Mouse (Mus musculus) small intestine, adult 2 months (tissue): ENCODE data around the gene Aff3. TPM values are rescaled to one million over a fixed set of nuclear protein-coding genes. Genes with fewer than 3 reads are reported as not detected.

Experiments used
- H3K27ac ChIP-seq: fragments of 200-500 bp; 2 replicates; pipeline ENCODE4 v1.5.1; 2012; ENCODE audit warnings: low read depth, low read length, control low read depth, inconsistent platforms; ENCODE audit not compliant: insufficient read depth
- H3K27me3 ChIP-seq: fragments of 200-500 bp; 2 replicates; pipeline ENCODE4 v1.6.1; 2012; ENCODE audit warnings: mild to moderate bottlenecking, moderate library complexity, low read length, inconsistent platforms; ENCODE audit not compliant: control insufficient read depth, insufficient read depth
- H3K36me3 ChIP-seq: fragments of 200-500 bp; 2 replicates; pipeline ENCODE4 v1.6.1; 2012; ENCODE audit warnings: mild to moderate bottlenecking, low read length, control low read depth, inconsistent platforms; ENCODE audit not compliant: control insufficient read depth, insufficient read depth
- H3K4me1 ChIP-seq: fragments of 200-500 bp; 2 replicates; pipeline ENCODE4 v1.6.1; 2012; ENCODE audit warnings: low read length, inconsistent platforms, mixed read lengths; ENCODE audit not compliant: control insufficient read depth, insufficient read depth, insufficient read length
- H3K4me3 ChIP-seq: fragments of 200-500 bp; 2 replicates; pipeline ENCODE4 v1.5.1; 2012; ENCODE audit warnings: low read depth, mild to moderate bottlenecking, control low read depth, inconsistent platforms, low read length, moderate library complexity
- CTCF ChIP-seq: fragments of 200-500 bp; IDR thresholded peaks from 2 replicates; pipeline ENCODE4 v1.5.1; 2012; ENCODE audit warnings: low read depth, mild to moderate bottlenecking, control low read depth, inconsistent platforms, low read length, moderate library complexity, mixed read lengths; ENCODE audit not compliant: insufficient replicate concordance, insufficient read length; ENCODE audit errors: extremely low read depth
- POLR2A ChIP-seq: fragments of 200-500 bp; IDR thresholded peaks from 2 replicates; pipeline ENCODE4 v1.6.1; 2012; ENCODE audit warnings: low read depth, mild to moderate bottlenecking, control low read depth, inconsistent platforms, low read length, moderate library complexity
- WGBS: fragments of 180-500 bp; shearing (Covaris S2); methylation state at CpG from one replicate; pipeline ENCODE4 v1.1.7; 2018; 5-methylcytosine and 5-hydroxymethylcytosine counted together
- polyA plus RNA-seq: library from polyadenylated mRNA; depleted of rRNA; stranded (reverse); fragments of >200 nt; gene quantifications from 2 replicates; pipeline ENCODE4 v1.2.3, GENCODE M21; 2012

Aff3 gene
- polyA plus RNA-seq, 1 experiment: 1.5 TPM

DNA sequence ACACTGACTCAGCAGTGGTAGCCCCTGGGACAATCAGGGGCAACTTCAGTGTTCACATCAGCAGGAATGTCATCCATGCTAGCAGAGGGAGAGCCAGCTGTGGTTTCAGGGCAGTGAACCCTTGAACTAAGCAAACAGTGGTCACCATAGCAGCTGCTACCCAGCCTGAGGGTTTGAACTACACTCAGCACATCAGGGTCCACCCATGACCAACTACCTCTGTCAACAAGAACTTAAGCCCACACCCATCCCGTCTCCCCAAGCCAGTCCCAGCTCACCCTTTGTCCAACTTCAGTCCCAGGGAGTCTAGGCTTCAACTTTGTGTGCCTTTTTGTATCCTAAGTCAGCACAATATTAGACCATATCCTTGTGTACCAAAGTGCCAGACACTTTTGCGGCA lies 176.9 kb downstream of the Aff3 start:
- Histone ChIP-seq H3K27me3 (no peaks in the 10 kb centered on the region), H3K4me3 (no peak overlapping the region), H3K27ac (no peak overlapping the region), H3K36me3 (no peaks in the 10 kb centered on the region), H3K4me1 (no peaks in the 10 kb centered on the region)
- TF ChIP-seq CTCF (no peak), POLR2A (no peak)
- WGBS: 70% methylated on average over 2 of the region's 2 CpGs

DNA sequence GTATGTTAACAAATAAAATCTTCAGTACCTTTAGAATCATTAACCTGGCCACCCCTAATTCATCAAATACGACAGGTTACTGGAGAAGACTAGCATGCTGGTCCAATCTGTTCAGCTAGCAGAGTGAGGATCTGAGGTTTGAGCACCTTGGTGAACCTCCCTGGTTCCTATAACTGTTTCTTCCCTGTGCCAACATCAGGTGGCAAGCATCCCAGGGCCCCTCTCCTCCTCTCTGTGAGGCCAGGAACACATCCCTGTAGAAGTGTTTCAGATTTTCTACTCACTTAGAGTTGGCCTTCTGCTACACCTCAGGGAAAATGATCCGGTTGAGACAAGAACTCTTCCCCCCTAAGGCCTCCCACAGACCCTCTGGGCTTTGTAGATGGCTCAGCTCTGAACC lies 181.6 kb downstream of the Aff3 start:
- 62% methylated on average over 2 of the region's 2 CpGs for WGBS
- H3K36me3 ChIP-seq: no peaks in the 10 kb centered on the region
- H3K27me3 ChIP-seq: no peaks in the 10 kb centered on the region
- H3K4me1 ChIP-seq: no peaks in the 10 kb centered on the region
- no peak for TF ChIP-seq POLR2A
- TF ChIP-seq CTCF: no peak
- H3K4me3 ChIP-seq: no peak overlapping the region
- H3K27ac ChIP-seq: no peak overlapping the region

DNA sequence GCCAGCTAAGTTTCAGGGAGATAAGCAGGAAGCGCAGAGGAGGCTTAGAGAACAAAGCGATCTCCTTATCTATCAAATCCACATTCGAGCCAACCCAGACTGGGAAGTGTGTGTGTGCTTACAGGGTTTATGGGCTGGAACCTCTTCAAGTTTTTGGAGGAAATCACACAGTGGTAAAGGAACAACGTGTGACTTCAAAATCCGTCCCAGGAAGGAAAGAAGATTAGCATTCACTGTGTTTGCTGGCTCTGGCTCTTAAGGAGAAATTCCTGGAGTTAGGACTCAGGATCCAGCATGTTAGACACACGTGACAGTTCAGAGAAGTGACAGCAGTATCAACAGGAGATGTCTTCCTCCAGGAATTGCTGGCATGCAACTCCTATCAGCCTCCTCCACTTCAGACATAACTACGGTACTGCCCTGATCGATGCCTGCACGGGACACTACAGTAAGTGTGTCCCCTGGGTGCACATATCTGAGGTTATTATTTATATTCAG lies 186.5 kb downstream of the Aff3 start:
- WGBS: 29% methylated on average over 9 of the region's 9 CpGs

DNA sequence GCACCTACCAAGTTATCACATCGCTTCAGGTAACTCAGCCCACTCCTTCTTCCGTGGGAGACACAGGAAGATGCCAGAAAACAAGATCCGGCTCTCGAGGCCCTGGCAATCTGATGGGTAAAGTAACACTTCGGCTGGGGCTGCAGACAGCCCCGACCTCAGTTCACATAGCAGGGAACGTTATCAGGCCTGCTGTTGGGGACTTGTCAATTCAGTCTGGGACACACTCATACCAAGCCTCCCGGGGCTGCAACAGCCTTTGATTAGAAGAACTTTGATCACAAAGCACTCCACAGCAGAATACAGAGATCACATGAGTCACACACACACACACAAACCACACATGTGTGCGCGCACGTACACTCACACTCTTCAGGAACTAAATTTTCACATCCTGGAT lies 193.9 kb downstream of the Aff3 start:
- Histone ChIP-seq H3K27me3 (no peaks in the 10 kb centered on the region), H3K4me1 (no peaks in the 10 kb centered on the region), H3K4me3 (no peak overlapping the region), H3K27ac (no peak overlapping the region), H3K36me3 (no peaks in the 10 kb centered on the region)
- WGBS: 49% methylated on average over 11 of the region's 11 CpGs
- TF ChIP-seq CTCF (no peak), POLR2A (no peak)

More for the DNA sequence above, 186.5 kb downstream of the Aff3 start:
- TF ChIP-seq POLR2A: no peak
- no peak for TF ChIP-seq CTCF
- Histone ChIP-seq H3K27ac (no peak overlapping the region), H3K4me1 (no peaks in the 10 kb centered on the region), H3K36me3 (no peaks in the 10 kb centered on the region), H3K4me3 (no peak overlapping the region), H3K27me3 (no peaks in the 10 kb centered on the region)

DNA sequence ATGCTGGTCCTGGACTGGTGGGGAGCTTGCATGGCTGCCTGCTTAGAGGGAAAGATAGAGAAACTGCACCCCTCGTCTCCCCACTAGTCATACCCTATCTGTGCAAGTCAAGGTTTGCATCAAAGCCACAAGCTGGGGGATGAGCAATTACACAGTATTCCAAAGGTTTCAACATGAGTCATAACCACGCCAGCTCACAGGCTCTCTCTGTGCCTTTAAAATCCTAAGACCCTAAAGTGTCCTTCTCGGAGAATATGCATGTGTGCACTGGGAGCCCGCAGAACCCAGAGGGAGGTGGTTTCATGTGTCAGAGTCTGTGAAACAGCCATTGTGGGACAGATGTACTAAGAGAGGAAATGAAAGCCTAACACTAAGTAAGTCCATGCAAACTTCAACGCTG lies 194.6 kb downstream of the Aff3 start:
- WGBS: 59% methylated on average over 5 of the region's 5 CpGs
- TF ChIP-seq POLR2A: no peak
- TF ChIP-seq CTCF: no peak
- no peaks in the 10 kb centered on the region for H3K36me3 ChIP-seq
- H3K4me1 ChIP-seq: no peaks in the 10 kb centered on the region
- H3K27ac ChIP-seq: no peak overlapping the region
- no peak overlapping the region for H3K4me3 ChIP-seq
- no peaks in the 10 kb centered on the region for H3K27me3 ChIP-seq

DNA sequence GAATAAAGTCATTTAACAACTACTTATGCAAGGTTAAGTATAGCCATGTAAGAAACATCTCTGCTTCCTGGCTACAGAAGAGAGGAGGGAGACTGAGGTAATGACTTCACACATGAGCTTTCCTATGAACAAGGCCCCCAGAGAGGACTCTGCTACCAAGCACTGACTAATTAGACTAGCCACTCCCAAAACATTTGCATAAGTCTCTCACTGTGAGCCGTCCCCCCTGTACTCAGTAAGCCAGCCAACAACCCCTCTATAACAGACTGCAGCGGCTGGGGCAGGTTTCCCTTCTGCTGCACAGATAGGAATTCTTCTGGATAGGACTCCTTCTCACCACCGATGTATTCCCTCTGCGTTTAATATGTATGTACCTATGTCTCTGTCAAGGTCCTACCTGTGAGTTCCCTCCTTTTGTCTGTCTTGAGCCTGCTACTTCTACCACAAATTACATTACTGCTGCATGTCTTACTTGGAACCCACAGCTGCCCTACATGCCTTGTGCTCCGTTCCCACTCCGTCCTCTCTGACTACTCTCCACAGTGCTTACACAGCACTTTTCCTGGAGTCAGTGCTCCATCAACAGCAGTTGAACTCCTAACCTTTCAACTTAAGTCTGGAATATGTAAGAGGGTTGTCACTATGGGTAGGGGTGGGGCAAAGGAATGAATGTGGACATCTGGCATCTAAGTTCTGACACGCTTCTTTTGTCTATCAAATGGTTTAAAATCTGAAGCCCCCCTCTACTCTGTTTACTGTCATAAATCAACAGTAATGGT lies 197.3 kb downstream of the Aff3 start:
- 64% methylated on average over 7 of the region's 7 CpGs for WGBS
- Histone ChIP-seq H3K4me3 (no peak overlapping the region), H3K27ac (no peak overlapping the region), H3K36me3 (no peaks in the 10 kb centered on the region), H3K4me1 (no peaks in the 10 kb centered on the region), H3K27me3 (no peaks in the 10 kb centered on the region)
- no peak for TF ChIP-seq CTCF
- no peak for TF ChIP-seq POLR2A

DNA sequence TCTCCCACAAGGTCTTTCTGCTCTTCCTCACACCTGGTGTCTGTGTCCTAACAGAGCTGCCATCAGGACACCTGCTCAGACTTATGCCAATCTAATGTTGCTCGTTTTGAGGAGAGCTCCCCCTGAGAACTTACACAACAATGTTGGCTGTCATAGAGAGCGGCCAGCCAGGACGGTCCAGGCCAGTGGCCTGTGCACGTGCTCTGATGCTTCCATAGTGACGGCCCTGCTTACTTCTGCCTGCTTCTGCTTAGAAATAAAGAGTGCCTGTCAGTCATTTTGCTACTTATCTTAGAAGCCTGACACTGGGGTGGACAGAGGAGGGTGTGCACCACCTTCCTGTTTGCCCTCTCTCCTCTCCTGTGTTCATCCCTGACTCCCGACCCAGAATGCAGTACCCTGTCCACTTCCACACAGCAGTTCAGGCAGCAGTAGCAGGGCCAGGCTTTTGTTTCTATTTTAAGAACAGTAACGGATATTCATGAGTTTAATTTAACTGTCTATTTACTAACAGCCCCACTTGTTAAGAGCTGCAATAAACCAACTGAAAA lies 208.0 kb downstream of the Aff3 start:
- no peak for TF ChIP-seq CTCF
- TF ChIP-seq POLR2A: no peak
- H3K27ac ChIP-seq: no peak overlapping the region
- no peaks in the 10 kb centered on the region for H3K4me1 ChIP-seq
- 51% methylated on average over 7 of the region's 7 CpGs for WGBS
- no peaks in the 10 kb centered on the region for H3K27me3 ChIP-seq
- no peak overlapping the region for H3K4me3 ChIP-seq
- no peaks in the 10 kb centered on the region for H3K36me3 ChIP-seq
